ENCODE assay signal across 10 mouse cellular contexts in genomic region chr17:12102326-12102725, GRCm38 (mm10).
"Had no signal": no experiment of that assay in that cellular context is flagged by ENCODE, and none has a peak within 500 bp of the region (broad histone marks: within the 10 kb centered on the region; RNA-seq: fewer than 3 reads in every experiment).

No protein-coding gene starts in this region.

- DNase-seq: retina, postnatal 1 day; right cerebral cortex, postnatal 25 days; right cerebral cortex, postnatal 4 days; spleen, adult 18-20 months; thymus, adult 18-20 months; thymus, adult 2 months; thymus, postnatal 14 days; thymus, postnatal 25 days; thymus, postnatal 36 days; thymus, postnatal 4 days had no signal
